Mouse (Mus musculus): Measurements from ENCODE around the gene Morn1.
A peak's percentile ranks its signal among the peaks of the same experiment; 100 is the strongest.

Gene Morn1

DNA sequence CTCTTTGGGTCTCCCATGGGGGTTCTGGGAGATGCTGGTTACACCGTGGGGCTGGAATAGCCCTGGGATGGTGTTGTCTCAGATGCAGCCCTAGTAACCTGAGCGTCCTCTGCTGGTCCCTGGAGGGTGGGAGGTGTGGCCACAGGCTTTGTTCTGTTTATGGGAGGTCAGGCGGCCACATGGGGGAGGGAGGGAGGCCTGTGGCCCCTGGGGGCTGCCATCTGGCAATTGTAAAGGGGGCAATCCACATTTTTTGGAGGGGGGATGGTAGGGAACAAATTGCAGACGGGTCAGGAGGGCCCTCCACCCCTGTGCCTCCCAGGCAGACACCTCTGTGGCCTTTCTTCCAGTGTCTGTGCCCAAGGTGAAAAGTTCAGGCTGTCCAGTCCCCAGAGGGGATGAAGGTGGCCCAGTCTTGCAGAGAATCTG lies 103.3 kb downstream of the Morn1 start:
- peak; percentile 91 for DNase-seq (ENCODE audit: extremely low spot score)

DNA sequence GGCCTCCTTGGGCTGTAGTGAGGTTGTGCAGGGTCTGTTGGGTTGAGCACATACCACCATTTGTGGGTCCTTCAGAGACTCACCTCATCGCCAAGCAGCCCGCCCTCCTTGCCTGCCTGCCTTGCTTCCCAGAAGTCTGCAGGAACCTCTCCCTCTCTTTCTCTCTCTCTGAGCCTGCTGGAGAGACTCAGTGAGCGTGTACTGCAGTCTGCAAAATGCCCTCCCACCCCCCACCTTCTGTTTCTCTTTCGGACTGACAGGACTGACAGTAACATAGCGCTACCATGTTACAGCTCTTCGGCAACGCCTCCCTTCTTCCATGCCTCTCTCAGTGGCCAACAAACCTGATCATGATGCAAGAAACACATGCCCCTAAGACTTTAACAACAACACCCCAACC lies 103.9 kb downstream of the Morn1 start:
- no peak for DNase-seq (ENCODE audit: extremely low spot score)

Data from embryo, embryonic 9.5 days (tissue).